Mouse (Mus musculus) testis, adult 2 months (tissue): Measurements from ENCODE around the gene Ube2f.

Source experiments
- CTCF ChIP-seq: fragments of 200-500 bp; IDR thresholded peaks from 2 replicates; pipeline ENCODE4 v1.5.1; 2012; ENCODE audit warnings: low read depth, mild to moderate bottlenecking, inconsistent platforms, low read length, moderate library complexity; ENCODE audit not compliant: control insufficient read depth, insufficient read depth, insufficient replicate concordance
- POLR2A ChIP-seq: fragments of 200-500 bp; IDR thresholded peaks from 2 replicates; pipeline ENCODE4 v1.6.1; 2012; ENCODE audit warnings: low read depth, mild to moderate bottlenecking, inconsistent platforms, low read length, moderate library complexity; ENCODE audit not compliant: control insufficient read depth

DNA sequence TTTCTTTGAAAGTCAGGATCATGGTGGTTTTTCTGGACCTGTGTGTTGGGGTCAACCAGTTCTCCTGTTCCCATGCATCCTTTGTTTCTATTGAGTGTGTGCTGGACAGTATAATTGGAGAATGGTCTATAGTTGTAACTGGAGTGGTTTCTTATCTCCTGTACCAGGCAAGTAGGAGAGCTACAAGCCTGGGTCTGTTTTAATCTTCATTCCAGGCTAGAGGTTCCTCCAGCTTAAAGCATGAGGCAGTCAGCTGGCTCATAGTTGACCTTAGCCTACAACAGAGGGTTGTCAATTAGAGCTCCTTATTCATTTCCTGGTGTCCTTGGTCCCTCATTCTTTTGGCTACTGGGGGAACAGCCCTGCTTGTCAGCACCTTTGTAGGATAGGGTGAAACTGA lies 83.5 kb downstream of the Ube2f start:
- TF ChIP-seq CTCF (no peak), POLR2A (no peak)
